Mouse (Mus musculus) cerebellum, postnatal 36 days (tissue): ENCODE data around the gene Sdr39u1.

Source experiments
- DNase-seq, 2 experiments: peaks; one replicate each; pipeline ENCODE4 v3.0.0; 2021 to 2022; ENCODE audit warnings: mixed read lengths in 2 of 2

Sdr39u1 gene

GRCm38 (mm10) chr14:55852646-55853551, 47.2 kb downstream of the Sdr39u1 start:
- no peak for DNase-seq

GRCm38 (mm10) chr14:55850885-55851284, 49.2 kb downstream of the Sdr39u1 start:
- DNase-seq: no peak
